Mouse (Mus musculus): Measurements from ENCODE around the gene Tmem91. TPM values are rescaled to one million over a fixed set of nuclear protein-coding genes. Genes with fewer than 3 reads are reported as not detected.

Tmem91 gene
- total RNA-seq, 2 experiments from 2014 or later = not detected

DNA sequence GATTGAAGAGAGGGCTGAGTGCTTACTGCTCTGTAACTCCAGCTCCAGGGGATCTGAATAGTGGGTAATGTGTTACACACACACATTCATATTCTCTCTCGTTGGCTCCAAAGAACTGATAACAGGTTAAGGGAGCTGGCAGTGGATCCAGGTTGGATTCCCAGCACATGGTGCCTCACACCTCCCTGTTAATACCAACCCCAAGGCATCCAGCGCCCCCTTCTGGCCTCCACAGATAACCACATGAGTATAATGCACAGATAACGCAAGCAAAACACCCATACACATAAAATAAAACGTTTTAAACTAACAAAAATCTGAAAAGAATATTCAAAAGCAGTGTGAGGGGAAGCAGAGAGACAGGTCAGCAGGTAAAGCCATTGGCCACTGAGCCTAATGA, 2.5 kb downstream of the Tmem91 start:
- no peak for DNase-seq (ENCODE audit: low spot score in 2 of 2)

DNA sequence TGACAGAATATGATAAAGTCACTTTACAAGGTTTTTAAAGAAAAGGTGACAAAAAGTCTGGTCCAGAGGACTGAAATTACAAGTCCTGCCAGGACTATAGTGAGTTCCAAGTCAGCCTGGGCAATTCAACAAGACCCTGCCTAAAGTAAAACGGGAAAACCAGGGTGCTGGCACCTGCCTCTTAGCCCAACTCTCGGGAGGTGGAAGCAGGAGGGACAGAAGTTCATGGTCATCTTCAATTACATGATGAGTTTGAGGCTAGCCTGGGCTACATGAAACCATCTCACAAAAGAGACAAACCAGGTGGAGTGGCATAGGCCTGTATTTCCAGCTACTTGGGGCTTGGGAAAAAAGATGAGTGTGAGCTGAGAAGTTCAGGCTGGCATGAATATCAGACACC, 3.3 kb downstream of the Tmem91 start:
- no peak for DNase-seq (ENCODE audit: low spot score in 2 of 2)

DNA sequence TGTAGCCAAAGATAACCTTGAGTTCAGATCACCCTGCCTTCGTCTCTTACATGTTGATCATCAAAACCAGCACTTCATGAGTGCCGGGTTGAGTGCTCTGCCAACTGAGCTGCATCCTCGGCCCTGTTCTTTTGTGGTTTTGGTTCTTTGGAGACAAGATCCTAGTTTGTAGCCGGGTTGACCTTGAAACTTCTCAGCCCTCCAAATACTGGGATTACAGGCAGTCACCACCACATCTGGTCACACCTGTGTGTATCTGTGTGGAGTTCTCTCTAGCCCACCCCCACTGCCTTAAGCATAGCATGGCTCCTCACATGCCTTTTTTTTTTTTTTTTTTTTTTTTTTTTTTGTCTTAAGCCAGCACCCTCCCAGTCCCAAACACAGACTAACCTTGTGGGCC, 4.9 kb downstream of the Tmem91 start:
- DNase-seq (ENCODE audit: low spot score in 2 of 2) = no peak

DNA sequence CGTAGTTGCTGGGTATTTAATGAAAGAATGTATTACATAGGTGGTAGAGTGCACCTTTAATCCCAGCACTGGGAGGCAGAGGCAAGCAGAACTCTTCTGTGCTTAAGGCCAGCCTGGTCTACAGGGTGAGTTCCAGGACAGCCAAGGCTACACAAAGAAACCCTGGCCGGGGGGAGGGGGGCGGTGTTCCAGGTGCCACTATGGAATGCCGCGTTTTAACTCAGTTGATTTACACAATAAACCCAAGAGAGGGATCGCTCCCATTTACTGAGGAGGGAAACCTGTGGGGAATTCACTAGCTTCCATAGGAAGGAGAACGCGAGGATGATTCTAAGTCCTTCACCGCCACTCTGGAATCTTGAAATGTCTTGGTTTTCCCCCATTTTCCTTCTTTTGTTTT, 5.3 kb downstream of the Tmem91 start:
- no peak for DNase-seq (ENCODE audit: low spot score in 2 of 2)

DNA sequence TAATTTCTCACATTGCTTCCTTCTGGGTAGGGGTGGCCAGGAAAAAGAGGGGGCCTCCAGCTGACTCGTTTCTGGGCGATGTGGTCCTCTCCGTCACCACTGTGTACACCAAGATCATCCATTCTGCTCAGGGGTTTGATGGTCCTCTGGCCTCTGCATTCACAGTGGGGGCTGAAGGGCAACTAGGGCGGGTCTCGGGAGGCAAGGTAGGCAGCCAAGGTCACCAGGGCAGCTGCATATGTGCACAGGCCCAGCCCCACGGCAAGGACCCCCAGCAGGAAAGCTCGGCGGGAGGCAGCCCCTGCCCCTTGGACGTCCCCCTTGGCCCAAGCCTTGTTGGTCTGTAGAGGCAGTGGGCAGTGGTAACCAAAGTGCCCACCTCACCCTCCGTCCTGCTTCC, 5.8 kb downstream of the Tmem91 start:
- DNase-seq (ENCODE audit: low spot score in 2 of 2) = no peak

DNA sequence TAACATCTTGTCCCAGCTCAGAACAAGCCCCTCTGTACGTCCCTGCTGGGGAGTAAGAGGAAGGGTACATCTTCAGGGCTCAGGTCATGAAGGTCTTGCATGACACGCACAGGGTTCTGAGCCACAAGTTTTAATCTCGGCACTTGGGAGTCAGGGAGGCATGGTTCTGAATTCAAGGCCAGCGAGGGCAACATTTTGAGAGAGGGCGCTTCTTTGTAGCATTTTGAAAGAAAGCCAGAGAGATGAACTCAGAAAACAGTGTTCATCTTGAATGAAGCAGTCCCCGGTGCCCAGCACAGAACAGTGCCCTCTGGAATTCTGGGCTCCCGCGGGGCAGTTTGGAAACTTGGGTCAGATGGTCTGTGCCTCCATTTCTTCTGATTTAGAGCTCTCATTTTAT, 8.6 kb downstream of the Tmem91 start:
- DNase-seq (ENCODE audit: low spot score in 2 of 2) = no peak

DNA sequence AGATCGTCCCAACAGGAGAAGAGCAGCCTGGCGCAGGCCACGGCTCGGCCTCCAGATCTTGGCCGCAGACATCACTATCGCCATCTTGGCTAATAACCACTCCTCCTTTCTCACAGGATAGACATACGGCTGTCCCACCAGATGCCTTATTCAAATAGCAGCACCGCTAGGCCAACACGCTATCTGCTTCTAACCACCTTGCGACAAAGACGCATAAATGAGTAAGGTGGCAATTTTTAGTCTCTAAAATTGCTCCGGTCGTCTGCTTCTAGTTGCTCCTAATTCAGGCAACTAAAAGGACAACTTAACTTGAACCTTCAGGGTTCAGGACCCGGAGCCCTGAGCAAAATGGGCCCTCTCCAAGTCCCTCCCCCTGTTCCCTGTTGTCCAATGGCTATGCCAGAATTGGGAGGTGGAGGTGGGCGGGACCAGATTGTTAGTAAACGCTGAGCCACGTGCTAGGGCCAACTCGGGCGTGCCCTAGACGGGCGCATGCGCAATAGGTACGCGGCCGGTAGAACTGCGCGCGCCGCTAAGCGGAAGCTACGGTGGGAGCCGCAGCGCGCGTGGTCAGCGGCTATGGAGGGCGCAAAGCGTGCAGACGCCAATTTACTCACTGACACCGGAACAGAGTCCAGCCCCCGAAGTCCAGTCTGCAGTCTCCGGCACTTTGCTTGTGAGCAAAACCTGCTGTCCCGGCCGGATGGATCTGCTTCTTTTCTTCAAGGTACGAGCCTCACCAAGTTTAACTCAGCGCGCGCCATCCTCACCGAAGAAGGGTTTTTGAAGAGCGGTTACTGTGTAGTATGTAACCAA, 16.1 kb downstream of the Tmem91 start, which contains the start of the genes Bckdha and Exosc5:
TSS of gene Bckdha (minus strand) at position 325 of the 816 bp plus-strand sequence.
TSS of gene Exosc5 (plus strand) at position 508 of the 816 bp plus-strand sequence.
- peak; percentile 95 for DNase-seq (ENCODE audit: low spot score in 2 of 2)

DNA sequence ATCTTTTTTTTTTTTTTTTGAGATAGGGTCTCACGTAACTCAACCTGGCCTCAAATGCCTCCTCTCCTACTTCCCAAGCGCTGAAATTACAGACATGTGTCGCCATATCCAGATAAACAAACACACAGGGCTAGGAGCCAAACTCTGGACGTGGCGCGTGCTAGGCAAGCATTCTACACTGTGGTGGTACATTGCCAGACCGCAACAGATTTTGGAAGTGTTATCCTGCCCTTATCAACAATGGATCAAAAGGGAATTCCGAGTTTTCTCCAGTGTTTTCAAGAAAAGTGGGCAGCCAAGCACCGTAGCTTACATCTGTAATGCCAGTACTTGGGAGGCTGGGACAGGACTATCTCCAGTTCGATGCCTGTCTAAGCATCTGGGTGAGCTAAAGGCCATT, 17.2 kb downstream of the Tmem91 start:
- DNase-seq (ENCODE audit: low spot score in 2 of 2) = no peak

DNA sequence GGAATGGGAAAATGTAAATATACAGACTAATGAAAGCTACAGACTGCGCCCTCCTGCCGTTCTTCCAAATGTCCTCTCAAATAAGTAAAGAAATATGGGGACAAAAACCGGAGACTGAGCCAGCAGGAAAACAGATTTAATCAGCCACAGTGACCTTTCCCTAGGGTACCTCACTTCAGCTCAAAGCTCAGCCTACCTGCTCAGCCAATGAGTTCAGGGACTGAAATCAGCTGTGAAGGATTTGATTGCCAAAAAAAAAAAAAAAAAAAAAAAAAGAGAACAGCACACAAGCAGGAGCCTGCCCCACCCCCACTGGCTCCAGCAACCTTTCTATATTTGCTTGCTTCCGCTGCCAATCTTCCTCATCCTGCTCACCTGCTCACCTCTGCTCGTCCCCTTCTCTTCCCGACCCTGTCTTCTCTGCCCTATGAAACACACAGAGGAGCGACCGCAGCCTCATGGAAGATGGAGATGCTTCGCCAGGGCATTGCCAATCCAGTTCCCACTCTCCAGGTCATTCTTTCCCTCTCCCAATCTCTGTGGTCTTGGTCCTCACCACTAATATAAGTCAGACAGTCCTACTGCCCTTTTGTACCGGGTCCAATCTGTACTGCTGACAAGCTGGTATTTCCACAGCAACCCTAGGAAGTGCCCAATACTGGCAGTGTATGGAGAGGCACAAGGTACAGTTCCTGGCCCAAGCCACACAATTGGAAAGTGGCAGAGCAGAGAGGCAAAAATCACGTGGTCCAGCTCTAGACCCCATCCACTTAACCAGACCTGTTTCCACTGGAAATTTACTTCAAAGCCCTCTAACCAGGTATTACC, 19.2 kb downstream of the Tmem91 start:
- no peak for DNase-seq (ENCODE audit: low spot score in 2 of 2)

DNA sequence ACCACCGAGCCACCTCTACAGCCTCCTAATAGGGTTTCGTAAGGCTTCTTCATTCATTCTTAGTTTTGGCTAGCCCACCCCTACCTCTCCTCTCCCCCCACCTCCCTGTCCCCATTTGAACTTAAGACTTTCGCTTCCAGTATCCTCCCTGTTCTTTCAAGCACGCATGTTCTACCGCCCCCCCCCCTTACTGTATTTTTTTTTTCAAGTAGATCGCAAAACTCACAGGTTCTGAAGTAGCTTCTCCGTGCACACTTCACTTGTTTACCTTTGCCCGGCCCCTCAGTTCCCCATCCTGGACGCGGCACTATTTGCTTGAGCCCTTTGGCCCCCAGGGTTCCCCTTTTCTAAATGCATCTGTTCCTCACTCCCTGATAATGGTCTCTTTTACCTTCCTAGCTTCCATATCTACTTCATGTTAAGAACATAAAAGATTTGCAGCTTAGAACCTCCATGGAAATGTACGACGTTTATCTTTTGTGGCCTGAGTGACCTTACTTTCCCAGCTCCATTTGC, 22.7 kb downstream of the Tmem91 start:
- no peak for DNase-seq (ENCODE audit: low spot score in 2 of 2)

DNA sequence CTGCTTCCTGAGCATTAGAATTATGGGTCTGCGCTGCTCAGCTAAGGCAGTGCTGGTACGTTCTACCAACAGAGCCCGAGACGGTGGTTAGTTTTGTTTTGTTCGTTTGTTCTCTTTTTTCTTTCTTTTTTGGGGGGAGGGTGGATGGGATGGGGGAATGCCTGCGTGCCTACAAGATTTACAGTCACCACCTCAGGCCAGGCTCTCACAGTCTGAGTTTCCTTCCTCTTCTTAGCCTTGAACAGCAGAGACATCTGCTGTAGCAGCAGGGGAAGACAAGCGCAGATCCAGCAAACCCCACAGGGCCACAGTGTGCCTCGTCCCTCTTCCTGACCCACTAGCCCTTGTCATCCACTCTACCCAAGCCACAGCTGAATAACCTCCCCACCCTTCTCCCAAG, 23.7 kb downstream of the Tmem91 start:
- no peak for DNase-seq (ENCODE audit: low spot score in 2 of 2)

DNA sequence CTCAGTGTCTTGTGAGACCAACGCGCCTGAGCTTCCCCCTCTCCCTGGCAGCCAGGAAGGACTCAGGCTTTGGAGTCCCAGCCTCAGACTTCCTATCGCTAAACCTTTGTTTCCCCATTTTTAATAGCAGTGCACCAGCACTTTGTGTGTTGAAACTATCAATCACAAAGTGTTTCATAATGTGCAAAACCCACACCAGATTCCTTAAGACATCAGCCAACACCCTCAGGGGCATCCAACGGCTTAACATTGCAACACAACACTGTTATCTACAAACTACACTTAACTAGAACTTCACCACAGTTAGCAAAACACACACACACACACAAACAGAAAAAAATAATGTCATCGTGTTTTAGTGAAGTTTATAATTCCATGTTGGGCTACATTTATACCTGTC, 25.1 kb downstream of the Tmem91 start:
- DNase-seq (ENCODE audit: low spot score in 2 of 2) = no peak

DNA sequence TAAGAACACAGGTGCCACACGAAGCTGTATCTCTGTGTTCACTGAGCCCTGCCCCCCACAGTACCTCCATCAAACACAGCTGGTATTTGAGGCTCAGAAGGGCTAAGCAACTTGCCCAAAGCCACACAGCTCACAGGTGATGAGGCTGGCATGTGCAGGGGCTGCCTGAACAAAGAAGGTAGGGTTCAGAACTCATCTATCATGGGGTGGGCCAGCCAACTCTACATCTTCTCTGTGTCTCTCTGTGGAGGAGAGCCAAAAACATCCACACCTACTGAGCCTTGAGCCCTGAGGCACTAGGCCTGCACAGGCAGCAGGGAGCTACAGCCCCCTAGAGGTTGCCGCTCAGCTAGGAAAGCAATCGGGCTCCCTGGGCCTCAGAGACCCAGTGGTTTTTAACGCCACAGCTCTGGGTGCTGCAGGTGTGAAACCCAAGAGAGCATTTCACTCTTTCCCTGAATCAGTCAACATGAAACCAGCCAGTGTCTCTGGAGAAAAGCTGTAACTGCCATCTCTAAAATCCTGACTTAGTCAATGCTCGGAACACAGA, 27.3 kb downstream of the Tmem91 start:
- DNase-seq (ENCODE audit: low spot score in 2 of 2) = no peak

DNA sequence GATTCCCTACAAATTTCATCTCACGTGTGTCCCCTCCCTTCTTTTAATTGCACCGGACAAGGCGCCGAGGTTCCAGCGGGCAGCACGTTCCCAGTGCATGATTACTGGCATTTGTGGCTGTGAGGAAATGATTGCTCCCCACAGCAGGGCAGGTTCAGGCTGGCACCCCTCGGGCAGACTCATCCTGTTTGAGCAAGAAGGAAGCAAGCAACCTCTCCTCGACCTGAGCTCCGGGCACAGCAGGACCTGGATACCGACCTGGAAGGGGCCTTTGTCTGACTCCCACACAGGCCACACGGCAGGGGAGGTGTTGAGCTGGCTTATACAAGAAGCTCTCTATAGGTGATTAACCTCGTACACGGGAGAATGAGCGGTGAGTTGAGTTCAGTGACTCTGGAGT, 29.9 kb downstream of the Tmem91 start:
- no peak for DNase-seq (ENCODE audit: low spot score in 2 of 2)

DNA sequence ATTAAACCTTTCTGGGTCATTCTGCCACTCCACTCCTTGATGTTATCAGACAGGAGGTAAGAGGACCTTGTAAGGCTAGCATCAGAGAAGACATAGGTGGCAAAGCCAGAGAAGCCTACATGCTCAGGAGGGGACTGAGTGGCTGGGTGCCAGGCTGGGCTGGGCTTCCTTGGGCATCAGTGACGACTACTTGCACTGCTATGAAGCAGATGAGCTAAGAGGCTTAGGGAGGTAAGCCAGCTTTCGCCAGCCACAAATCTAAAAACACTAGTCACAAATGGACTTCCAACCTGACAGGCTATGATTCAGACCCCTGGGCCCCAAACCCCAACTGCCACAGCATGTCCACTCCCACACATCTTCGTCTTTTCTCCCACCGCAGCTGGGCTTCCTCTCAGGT, 30.3 kb downstream of the Tmem91 start:
- DNase-seq (ENCODE audit: low spot score in 2 of 2) = no peak

DNA sequence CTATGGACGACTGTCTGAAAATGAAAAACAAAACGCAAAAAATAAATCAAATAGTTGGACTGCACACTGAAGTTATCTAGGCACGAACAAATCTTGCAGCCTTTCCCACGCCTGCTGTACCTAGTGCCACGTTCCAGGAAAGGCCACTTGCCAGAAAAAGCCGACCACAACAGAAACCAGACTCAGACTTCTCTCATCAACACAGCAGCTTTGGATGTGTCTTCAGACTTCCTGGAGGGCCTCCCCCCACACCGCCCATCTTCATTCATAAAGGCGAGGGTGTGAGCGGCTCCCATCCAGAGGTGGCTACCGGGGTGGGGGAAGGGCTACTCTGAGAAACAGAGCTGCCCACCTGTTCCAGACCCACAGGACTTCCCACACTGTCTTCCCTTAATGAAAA, 30.8 kb downstream of the Tmem91 start:
- no peak for DNase-seq (ENCODE audit: low spot score in 2 of 2)

DNA sequence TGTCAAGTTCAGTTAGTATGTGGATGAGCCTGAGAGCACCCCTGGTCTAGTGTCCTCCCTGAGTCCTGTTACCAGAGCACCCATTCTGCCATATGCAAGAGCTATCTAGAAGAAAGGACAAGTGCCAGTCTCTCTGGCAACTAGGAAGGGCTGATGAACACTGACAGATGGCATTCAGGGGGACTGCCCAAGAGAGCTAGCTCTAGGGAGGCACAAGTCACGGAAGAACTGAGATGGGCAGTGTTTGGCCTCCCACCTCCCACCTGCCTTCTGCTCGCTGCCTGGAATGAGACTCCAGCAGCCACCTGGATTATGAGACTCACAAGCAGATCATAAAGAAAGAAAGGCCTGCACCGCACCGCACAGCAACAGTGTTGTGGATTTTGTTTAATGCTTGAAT, 35.2 kb downstream of the Tmem91 start:
- DNase-seq (ENCODE audit: low spot score in 2 of 2) = no peak

DNA sequence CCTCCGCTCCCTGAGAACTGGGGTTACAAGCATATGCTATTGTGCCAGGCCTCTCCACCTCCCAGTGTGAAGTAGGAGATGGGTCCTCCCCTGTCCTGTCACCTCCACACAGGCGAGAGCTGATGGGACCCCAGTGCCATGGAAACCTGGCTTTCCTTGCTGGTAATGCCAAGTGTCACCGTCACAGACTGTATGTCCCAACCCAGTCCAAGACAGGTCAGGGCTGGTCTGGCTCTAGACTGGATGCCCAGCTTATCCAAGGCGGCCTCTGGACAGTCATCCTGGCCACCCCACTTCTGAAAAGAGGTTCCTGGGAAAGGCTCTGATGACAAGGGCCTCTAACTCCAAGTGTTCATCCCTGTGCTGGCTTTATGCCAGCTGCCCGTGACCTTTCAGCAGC, 37.9 kb downstream of the Tmem91 start:
- DNase-seq (ENCODE audit: low spot score in 2 of 2) = no peak

DNA sequence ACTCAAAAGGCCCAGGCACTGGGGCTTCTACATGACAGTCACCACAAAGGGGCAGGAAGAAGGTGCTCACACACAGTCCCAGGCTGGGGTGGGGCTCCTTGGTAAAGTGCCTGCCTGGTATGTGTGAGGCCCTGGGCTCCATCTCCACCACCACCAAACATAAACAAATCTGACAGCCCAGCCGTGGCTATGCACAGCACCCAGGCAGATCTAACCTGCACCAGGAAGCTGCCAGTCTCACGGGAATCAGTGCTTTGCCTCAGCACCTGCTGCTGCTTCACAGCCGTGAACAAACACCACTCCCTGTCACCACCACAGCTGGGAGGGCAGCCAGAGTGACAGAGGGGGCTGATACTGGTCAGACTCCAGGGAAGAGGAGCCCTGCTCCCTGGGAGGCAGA, 38.6 kb downstream of the Tmem91 start:
- DNase-seq (ENCODE audit: low spot score in 2 of 2) = no peak

DNA sequence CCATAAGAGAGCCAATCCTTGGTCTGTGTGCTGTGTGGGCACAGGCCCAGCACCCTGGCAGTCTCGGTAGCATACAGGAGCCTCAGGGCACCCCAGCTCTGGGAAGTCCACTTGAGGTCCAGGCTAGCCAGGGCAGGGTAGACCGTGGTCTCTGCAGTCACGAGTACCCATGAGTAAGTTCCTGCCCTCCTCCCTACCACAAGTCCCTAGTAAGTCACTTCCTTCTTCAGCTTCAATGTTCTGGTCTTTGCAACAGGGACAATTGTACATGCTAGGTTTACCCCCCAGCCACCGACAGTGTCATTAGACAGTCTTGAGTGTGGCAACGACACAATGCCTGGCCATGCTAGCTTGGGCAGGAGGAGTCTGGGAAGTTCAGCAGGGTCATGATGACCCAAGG, 42.3 kb downstream of the Tmem91 start:
- no peak for DNase-seq (ENCODE audit: low spot score in 2 of 2)

DNA sequence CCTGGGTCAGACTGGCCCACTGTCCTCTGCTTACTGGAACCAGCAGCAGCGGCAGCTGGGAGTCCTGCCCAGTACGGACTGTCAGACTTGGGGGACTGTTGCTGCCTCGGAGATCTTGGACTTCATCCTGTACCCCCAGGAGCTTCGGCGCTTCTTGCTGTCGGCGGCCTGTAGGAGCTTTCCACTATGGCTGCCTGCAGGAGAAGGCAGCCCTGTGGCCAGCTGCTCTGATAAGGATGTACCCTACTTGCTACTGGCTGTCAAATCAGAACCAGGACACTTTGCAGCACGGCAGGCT, 46.7 kb downstream of the Tmem91 start:
- no peak for DNase-seq (ENCODE audit: low spot score in 2 of 2)

All from adrenal gland, adult 18-20 months (tissue).